Mouse (Mus musculus): Measurements from ENCODE around the gene Rsf1. TPM values are rescaled to one million over a fixed set of nuclear protein-coding genes. Genes with fewer than 3 reads are reported as not detected.

Gene Rsf1
- polyA plus RNA-seq, 1 experiment from 2014 or later = 15.7 TPM

- H3K9me3 ChIP-seq (replicated peaks) = no peaks in the 10 kb centered on the region
- 0 out of 2 replicates have a peak, but pooled peaks cover 3% of the 10 kb centered on the region for H3K4me1 ChIP-seq (replicated peaks)
- H3K4me2 ChIP-seq = no peak overlapping the region
- WGBS = 80% methylated on average over 11 of the region's 11 CpGs
- H3K36me3 ChIP-seq = peaks cover 21% of the 10 kb centered on the region
- no peak overlapping the region for H3K27ac ChIP-seq (ENCODE audit: poor library complexity, severe bottlenecking)
- no peaks in the 10 kb centered on the region for H3K27me3 ChIP-seq (replicated peaks)
- no peak for ATAC-seq (ENCODE audit: insufficient number of reproducible peaks, low FRiP score)
- no peak overlapping the region for H3K4me3 ChIP-seq
- no peak overlapping the region for H3K9ac ChIP-seq
These were observed 144.2 kb downstream of the Rsf1 start for GRCm38 (mm10) chr7:97723646-97724538.

- H3K36me3 ChIP-seq = peaks cover 12% of the 10 kb centered on the region
- no peak overlapping the region for H3K4me3 ChIP-seq
- no peak for ATAC-seq (ENCODE audit: insufficient number of reproducible peaks, low FRiP score)
- H3K27me3 ChIP-seq (replicated peaks) = no peaks in the 10 kb centered on the region
- H3K27ac ChIP-seq (ENCODE audit: poor library complexity, severe bottlenecking) = no peak overlapping the region
- 96% methylated on average over 6 of the region's 6 CpGs for WGBS
- H3K4me1 ChIP-seq (replicated peaks) = peaks cover 5% of the 10 kb centered on the region
- H3K4me2 ChIP-seq = no peak overlapping the region
- H3K9ac ChIP-seq = no peak overlapping the region
- H3K9me3 ChIP-seq (replicated peaks) = no peaks in the 10 kb centered on the region
These were observed 145.7 kb downstream of the Rsf1 start for GRCm38 (mm10) chr7:97725401-97725800.

DNA sequence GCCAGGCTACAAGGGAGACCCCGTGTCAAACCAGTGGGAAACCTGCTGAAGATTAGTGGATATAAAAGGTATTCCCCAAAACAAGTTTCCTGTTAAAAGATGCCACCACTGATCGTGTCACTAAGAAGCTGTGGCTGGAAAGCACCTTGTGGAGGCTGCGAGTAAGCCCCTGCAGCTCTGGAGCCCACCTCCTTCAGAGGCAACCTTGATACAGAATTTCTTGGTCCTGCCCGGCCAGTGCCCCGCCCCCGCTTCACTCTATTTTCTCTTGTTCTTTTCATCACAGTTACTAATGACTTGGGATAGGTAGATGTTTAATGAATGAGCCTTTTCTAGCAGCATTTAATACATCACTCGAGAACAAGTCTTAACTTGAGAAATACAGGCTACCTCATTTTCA lies 146.4 kb downstream of the Rsf1 start:
- Histone ChIP-seq H3K27ac (ENCODE audit: poor library complexity, severe bottlenecking) (no peak overlapping the region), H3K4me2 (no peak overlapping the region), H3K4me1 (replicated peaks) (peaks cover 6% of the 10 kb centered on the region), H3K36me3 (peaks cover 8% of the 10 kb centered on the region), H3K9me3 (replicated peaks) (no peaks in the 10 kb centered on the region), H3K4me3 (no peak overlapping the region), H3K9ac (no peak overlapping the region), H3K27me3 (replicated peaks) (no peaks in the 10 kb centered on the region)
- WGBS = 82% methylated on average over 7 of the region's 7 CpGs
- ATAC-seq (ENCODE audit: insufficient number of reproducible peaks, low FRiP score) = no peak

DNA sequence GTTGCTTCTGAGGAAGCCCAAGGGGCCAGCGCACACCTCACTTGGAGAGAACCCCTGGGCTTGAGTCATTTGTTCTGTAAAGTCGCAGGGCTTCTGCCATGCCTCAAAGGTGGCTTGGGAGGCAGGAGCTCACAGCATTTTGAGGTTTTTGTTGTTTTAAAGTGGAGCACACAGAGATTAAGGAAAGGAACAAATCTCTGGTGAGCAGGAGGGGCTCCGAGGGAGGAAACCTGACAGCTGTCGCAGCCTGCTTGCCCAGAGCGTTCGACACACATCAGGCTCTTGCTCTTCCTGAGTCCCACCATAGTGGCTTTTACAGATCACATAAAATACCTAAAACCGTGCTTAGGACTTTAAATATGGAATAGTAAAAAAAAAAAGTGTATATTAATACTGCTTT lies 147.1 kb downstream of the Rsf1 start:
- Histone ChIP-seq H3K27ac (ENCODE audit: poor library complexity, severe bottlenecking) (no peak overlapping the region), H3K36me3 (peaks cover 7% of the 10 kb centered on the region), H3K27me3 (replicated peaks) (no peaks in the 10 kb centered on the region), H3K9me3 (replicated peaks) (no peaks in the 10 kb centered on the region), H3K4me3 (no peak overlapping the region), H3K4me1 (replicated peaks) (peaks cover 5% of the 10 kb centered on the region), H3K9ac (no peak overlapping the region), H3K4me2 (no peak overlapping the region)
- ATAC-seq (ENCODE audit: insufficient number of reproducible peaks, low FRiP score) = no peak
- 69% methylated on average over 7 of the region's 7 CpGs for WGBS

GRCm38 (mm10) chr7:97728666-97729614 lies 149.3 kb downstream of the Rsf1 start:
- no peak for ATAC-seq (ENCODE audit: insufficient number of reproducible peaks, low FRiP score)
- peaks cover 5% of the 10 kb centered on the region for H3K36me3 ChIP-seq
- H3K9me3 ChIP-seq (replicated peaks) = no peaks in the 10 kb centered on the region
- H3K9ac ChIP-seq = no peak overlapping the region
- no peak overlapping the region for H3K4me3 ChIP-seq
- no peaks in the 10 kb centered on the region for H3K27me3 ChIP-seq (replicated peaks)
- H3K4me2 ChIP-seq = no peak overlapping the region
- H3K27ac ChIP-seq (ENCODE audit: poor library complexity, severe bottlenecking) = no peak overlapping the region
- peaks cover 5% of the 10 kb centered on the region for H3K4me1 ChIP-seq (replicated peaks)
- WGBS = 80% methylated on average over 14 of the region's 14 CpGs

GRCm38 (mm10) chr7:97730427-97730826 lies 150.7 kb downstream of the Rsf1 start:
- H3K36me3 ChIP-seq = peaks cover 5% of the 10 kb centered on the region
- H3K4me2 ChIP-seq = no peak overlapping the region
- no peak overlapping the region for H3K4me3 ChIP-seq
- no peaks in the 10 kb centered on the region for H3K9me3 ChIP-seq (replicated peaks)
- peaks cover 5% of the 10 kb centered on the region for H3K4me1 ChIP-seq (replicated peaks)
- 71% methylated on average over 3 of the region's 3 CpGs for WGBS
- no peak for ATAC-seq (ENCODE audit: insufficient number of reproducible peaks, low FRiP score)
- no peaks in the 10 kb centered on the region for H3K27me3 ChIP-seq (replicated peaks)
- no peak overlapping the region for H3K9ac ChIP-seq
- H3K27ac ChIP-seq (ENCODE audit: poor library complexity, severe bottlenecking) = no peak overlapping the region

- Histone ChIP-seq H3K4me2 (no peak overlapping the region), H3K9me3 (replicated peaks) (no peaks in the 10 kb centered on the region), H3K4me1 (replicated peaks) (peaks cover 17% of the 10 kb centered on the region), H3K4me3 (no peak overlapping the region), H3K27ac (ENCODE audit: poor library complexity, severe bottlenecking) (no peak overlapping the region), H3K27me3 (replicated peaks) (0 out of 2 replicates have a peak, but pooled peaks cover 3% of the 10 kb centered on the region), H3K36me3 (no peaks in the 10 kb centered on the region; the same call in 1 of the 2 replicates), H3K9ac (no peak overlapping the region)
- ATAC-seq (ENCODE audit: insufficient number of reproducible peaks, low FRiP score) = no peak
- WGBS = 56% methylated on average over 5 of the region's 5 CpGs
These were observed 153.9 kb downstream of the Rsf1 start for GRCm38 (mm10) chr7:97733606-97734005.

GRCm38 (mm10) chr7:97735021-97735420 lies 155.3 kb downstream of the Rsf1 start:
- H3K4me3 ChIP-seq = no peak overlapping the region
- H3K27me3 ChIP-seq (replicated peaks) = 0 out of 2 replicates have a peak, but pooled peaks cover 3% of the 10 kb centered on the region
- no peak overlapping the region for H3K27ac ChIP-seq (ENCODE audit: poor library complexity, severe bottlenecking)
- no peak overlapping the region for H3K9ac ChIP-seq
- H3K4me1 ChIP-seq (replicated peaks) = peaks cover 17% of the 10 kb centered on the region
- H3K36me3 ChIP-seq = no peaks in the 10 kb centered on the region
- 74% methylated on average over 8 of the region's 8 CpGs for WGBS
- no peak for ATAC-seq (ENCODE audit: insufficient number of reproducible peaks, low FRiP score)
- H3K4me2 ChIP-seq = no peak overlapping the region
- no peaks in the 10 kb centered on the region for H3K9me3 ChIP-seq (replicated peaks)

- H3K36me3 ChIP-seq = no peaks in the 10 kb centered on the region
- H3K27me3 ChIP-seq (replicated peaks) = 0 out of 2 replicates have a peak, but pooled peaks cover 3% of the 10 kb centered on the region
- no peak overlapping the region for H3K4me2 ChIP-seq
- no peaks in the 10 kb centered on the region for H3K9me3 ChIP-seq (replicated peaks)
- H3K9ac ChIP-seq = no peak overlapping the region
- peaks cover 12% of the 10 kb centered on the region for H3K4me1 ChIP-seq (replicated peaks)
- H3K4me3 ChIP-seq = no peak overlapping the region
- no peak overlapping the region for H3K27ac ChIP-seq (ENCODE audit: poor library complexity, severe bottlenecking)
- WGBS = 53% methylated on average over 4 of the region's 4 CpGs
- ATAC-seq (ENCODE audit: insufficient number of reproducible peaks, low FRiP score) = no peak
These were observed 156.3 kb downstream of the Rsf1 start for GRCm38 (mm10) chr7:97735886-97736420.

GRCm38 (mm10) chr7:97737256-97737637 lies 157.6 kb downstream of the Rsf1 start:
- WGBS = 10% methylated on average over 12 of the region's 12 CpGs
- 0 out of 2 replicates have a peak, but pooled peaks cover 3% of the 10 kb centered on the region for H3K27me3 ChIP-seq (replicated peaks)
- peaks cover 12% of the 10 kb centered on the region for H3K4me1 ChIP-seq (replicated peaks)
- 0 out of 2 replicates have a peak, but pooled peaks have one; percentile 0 for ATAC-seq (ENCODE audit: insufficient number of reproducible peaks, low FRiP score)
- peak overlapping the region; percentile 63 for H3K4me3 ChIP-seq
- H3K9me3 ChIP-seq (replicated peaks) = no peaks in the 10 kb centered on the region
- no peaks in the 10 kb centered on the region for H3K36me3 ChIP-seq
- peak overlapping the region; percentile 94 for H3K4me2 ChIP-seq
- H3K9ac ChIP-seq = peak overlapping the region; percentile 66
- H3K27ac ChIP-seq (ENCODE audit: poor library complexity, severe bottlenecking) = no peak overlapping the region

Measured in heart, embryonic 12.5 days (tissue).